Mouse (Mus musculus): ENCODE results near the gene Gdpd3. TPM values are rescaled to one million over a fixed set of nuclear protein-coding genes. Genes with fewer than 3 reads are reported as not detected.

Gdpd3 gene
- polyA plus RNA-seq, 3 experiments from 2014 or later: 97.0 to 604 (median 276) TPM

- ATAC-seq: peak; percentile 91
Observed at GRCm38 (mm10) chr7:126791851-126792720, 26.0 kb downstream of the Gdpd3 start, which contains the start of gene Ppp4c. TSS of gene Ppp4c (minus strand) at chr7:126792496.

GRCm38 (mm10) chr7:126792721-126793443 lies 26.7 kb downstream of the Gdpd3 start:
- no peak for ATAC-seq

- ATAC-seq: no peak
Observed at GRCm38 (mm10) chr7:126793456-126794270, 27.5 kb downstream of the Gdpd3 start.

GRCm38 (mm10) chr7:126794271-126794605 lies 28.1 kb downstream of the Gdpd3 start:
- ATAC-seq: peak; percentile 36

- ATAC-seq: no peak
Observed at GRCm38 (mm10) chr7:126795387-126796317, 29.5 kb downstream of the Gdpd3 start.

- ATAC-seq: no peak
Observed at GRCm38 (mm10) chr7:126796350-126796932, 30.3 kb downstream of the Gdpd3 start.

- no peak for ATAC-seq
Observed at GRCm38 (mm10) chr7:126797411-126798126, 31.4 kb downstream of the Gdpd3 start, which contains the start of gene Fam57b. TSS of gene Fam57b (plus strand) at chr7:126797668.

GRCm38 (mm10) chr7:126798127-126799049 lies 32.3 kb downstream of the Gdpd3 start:
- peak; percentile 17 for ATAC-seq

GRCm38 (mm10) chr7:126799050-126799467 lies 32.9 kb downstream of the Gdpd3 start:
- ATAC-seq: peak; percentile 84

GRCm38 (mm10) chr7:126799468-126800268 lies 33.5 kb downstream of the Gdpd3 start:
- peak; percentile 78 for ATAC-seq

GRCm38 (mm10) chr7:126800269-126801056 lies 34.3 kb downstream of the Gdpd3 start:
- ATAC-seq: no peak

GRCm38 (mm10) chr7:126801057-126801422 lies 34.9 kb downstream of the Gdpd3 start:
- no peak for ATAC-seq

- ATAC-seq: no peak
Observed at GRCm38 (mm10) chr7:126802134-126802889, 36.2 kb downstream of the Gdpd3 start.

- ATAC-seq: no peak
Observed at GRCm38 (mm10) chr7:126803181-126803580, 37.0 kb downstream of the Gdpd3 start.

- no peak for ATAC-seq
Observed at GRCm38 (mm10) chr7:126803751-126804150, 37.6 kb downstream of the Gdpd3 start.

- ATAC-seq: no peak
Observed at GRCm38 (mm10) chr7:126806956-126807355, 40.8 kb downstream of the Gdpd3 start.

- ATAC-seq: no peak
Observed at GRCm38 (mm10) chr7:126807405-126807804, 41.3 kb downstream of the Gdpd3 start.
